Mouse (Mus musculus): ENCODE results near the gene Cr2. TPM values are rescaled to one million over a fixed set of nuclear protein-coding genes. Genes with fewer than 3 reads are reported as not detected.
A peak's percentile ranks its signal among the peaks of the same experiment; 100 is the strongest.
"Not testable (repeated sequence)": the region's sequence is repeated elsewhere in the genome, so short reads cannot be mapped to it uniquely, and the experiment has no call there.

Cr2 gene
- 2.9 TPM for polyA plus RNA-seq (2021)

DNA sequence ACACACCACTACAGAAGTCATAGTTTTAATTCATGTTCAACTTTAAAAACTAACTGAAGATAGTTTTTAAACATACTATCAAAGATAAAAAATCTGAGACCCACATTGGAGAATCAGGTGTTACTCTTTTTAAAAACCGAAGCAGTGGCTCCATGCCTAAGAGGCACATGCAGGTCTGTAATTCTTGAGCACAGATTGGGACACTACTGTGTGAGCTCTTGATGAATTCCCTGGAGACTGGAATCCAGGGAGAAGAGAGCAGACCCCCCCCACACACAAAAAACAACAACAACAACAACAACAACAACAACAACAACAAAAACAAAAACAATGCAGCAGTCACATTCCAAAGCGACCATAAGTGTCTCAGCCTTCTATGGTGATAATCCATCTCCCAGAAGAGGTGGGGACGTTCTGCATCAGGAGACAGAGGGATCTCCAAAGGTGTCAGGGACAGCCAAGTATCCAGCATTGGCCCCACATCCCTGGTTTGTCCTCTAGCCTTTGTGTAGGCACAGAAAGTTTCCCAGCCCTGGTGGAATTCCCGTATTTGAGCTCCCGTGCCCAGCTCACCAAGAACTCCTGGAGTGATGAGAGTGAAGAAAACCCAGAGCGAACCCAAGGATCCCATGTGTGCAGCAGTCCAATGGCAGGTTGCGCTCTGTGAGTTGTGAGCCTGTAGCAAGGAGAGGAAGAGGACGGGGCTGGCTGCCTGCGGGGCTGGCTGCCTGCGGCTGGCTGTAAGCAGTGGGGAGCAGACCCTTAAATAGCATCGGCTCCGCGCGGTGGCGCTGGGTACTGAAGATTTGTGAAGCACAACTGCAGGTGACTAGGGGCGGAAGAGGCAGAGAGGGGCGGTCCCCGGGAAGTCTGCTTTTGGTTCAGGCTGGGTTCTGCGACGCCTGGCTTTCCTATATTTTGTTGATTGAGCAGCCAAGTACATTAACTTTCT, at the start of gene Cr2:
Gene Cr2 (minus strand): TSS at position 737 of the 952 bp plus-strand sequence.
- in situ Hi-C loops (cut with MboI; ENCODE audit: low pct_unique_long_range_greater_than_20kb), result no loop called here
- H3K27me3 ChIP-seq, result peaks cover 64% of the 10 kb centered on the region
- TF ChIP-seq CTCF (IDR thresholded peaks at IDR 0.05), result no peak
- ChIA-PET POLR2A (no interaction called here), CTCF (no interaction called here)
- ATAC-seq (peak; percentile 44), DNase-seq (ENCODE audit: low read depth, low spot score) (no peak)

GRCm38 (mm10) chr1:195221781-195222180, 45.3 kb upstream of the Cr2 start:
- ATAC-seq (no peak), DNase-seq (ENCODE audit: low read depth, low spot score) (no peak)
- ChIA-PET CTCF (interaction anchor here (0.9 kb wide), 1 partner anchor 20 kb away, joined by 3 read pairs; no protein-coding TSS in a partner anchor), POLR2A (no interaction called here)
- in situ Hi-C loops (cut with MboI; ENCODE audit: low pct_unique_long_range_greater_than_20kb), result no loop called here
- peaks cover 4% of the 10 kb centered on the region for H3K27me3 ChIP-seq
- no peak for TF ChIP-seq CTCF (IDR thresholded peaks at IDR 0.05)

DNA sequence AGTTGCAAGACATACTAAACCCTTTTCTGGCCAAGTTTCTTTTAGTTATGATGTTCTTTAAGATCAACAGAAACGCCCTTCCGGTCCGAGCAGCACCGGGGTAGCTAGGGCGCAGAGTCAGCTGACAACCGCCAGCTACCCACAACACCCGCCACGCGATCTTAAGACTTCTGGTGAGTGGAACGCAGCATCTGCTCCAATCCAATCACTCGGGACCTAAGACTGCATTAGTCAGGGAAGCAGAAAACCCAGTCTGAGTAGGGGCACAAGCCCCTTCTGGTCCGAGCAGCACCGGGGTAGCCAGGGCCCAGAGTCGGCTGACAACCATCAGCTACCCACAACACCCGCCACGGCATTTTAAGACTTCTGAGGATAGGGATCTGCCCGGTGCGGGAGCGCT, 36.3 kb upstream of the Cr2 start:
- in situ Hi-C loops (cut with MboI; ENCODE audit: low pct_unique_long_range_greater_than_20kb); CTCF ChIA-PET; POLR2A ChIA-PET; ATAC-seq; DNase-seq (ENCODE audit: low read depth, low spot score): not testable (repeated sequence)
- peaks cover 18% of the 10 kb centered on the region for H3K27me3 ChIP-seq

- peaks cover 43% of the 10 kb centered on the region for H3K27me3 ChIP-seq
- in situ Hi-C loops (cut with MboI; ENCODE audit: low pct_unique_long_range_greater_than_20kb), result no loop called here
- DNase-seq (ENCODE audit: low read depth, low spot score) (no peak), ATAC-seq (no peak)
- CTCF ChIA-PET, result no interaction called here
- POLR2A ChIA-PET, result no interaction called here
- TF ChIP-seq CTCF (IDR thresholded peaks at IDR 0.05), result no peak
Measured at GRCm38 (mm10) chr1:195184746-195185145, 8.2 kb upstream of the Cr2 start.

DNA sequence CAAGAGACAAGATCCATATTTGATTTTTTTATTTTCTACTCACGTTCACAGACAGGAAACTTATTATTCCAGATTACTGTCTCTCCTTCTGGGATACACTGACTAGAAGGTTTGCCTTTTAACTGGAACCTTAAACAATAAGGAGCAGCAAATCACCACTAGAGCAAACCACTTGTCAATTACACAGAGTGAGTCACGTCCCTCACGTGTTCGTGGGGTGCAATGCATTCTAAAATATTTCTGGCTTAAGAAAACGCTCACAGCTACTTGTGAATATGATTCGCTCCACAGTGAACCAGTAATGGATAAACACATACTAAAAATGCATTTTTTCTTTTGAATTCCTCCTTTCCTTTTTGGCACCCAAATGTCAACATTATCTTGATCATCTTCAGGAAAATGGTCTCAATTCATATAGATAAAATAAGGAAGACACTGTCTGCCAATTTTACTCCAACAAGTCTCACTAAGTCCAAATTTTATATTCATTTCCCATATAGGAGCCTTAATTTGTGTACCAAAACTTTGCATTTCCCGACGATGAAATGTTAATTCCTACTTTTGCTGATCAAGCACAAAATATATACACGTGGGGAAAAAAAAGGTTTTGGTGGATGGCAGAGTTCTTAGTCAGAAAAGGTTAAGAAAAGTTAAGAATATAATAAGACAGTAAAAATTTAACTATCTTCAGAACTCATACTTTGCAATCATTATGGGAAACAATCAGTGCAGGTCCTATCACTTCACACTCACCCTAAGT, 11.3 kb downstream of the Cr2 start:
- in situ Hi-C loops (cut with MboI; ENCODE audit: low pct_unique_long_range_greater_than_20kb), result no loop called here
- no peak for TF ChIP-seq CTCF (IDR thresholded peaks at IDR 0.05)
- no peak for DNase-seq (ENCODE audit: low read depth, low spot score)
- no peak for ATAC-seq
- CTCF ChIA-PET, result interaction anchor here (0.9 to 1.5 kb wide), 3 partner anchors 16 to 34 kb away, joined by 3 to 4 read pairs (median 3); partner anchors contain the start of gene Cr1l
- POLR2A ChIA-PET, result no interaction called here
- H3K27me3 ChIP-seq, result peaks cover 65% of the 10 kb centered on the region

GRCm38 (mm10) chr1:195132070-195132469, 44.4 kb downstream of the Cr2 start:
- POLR2A ChIA-PET, result interaction anchor here (1.5 kb wide), 1 partner anchor 40 kb away, joined by 3 read pairs; the partner anchor contains the start of gene Cd46

DNA sequence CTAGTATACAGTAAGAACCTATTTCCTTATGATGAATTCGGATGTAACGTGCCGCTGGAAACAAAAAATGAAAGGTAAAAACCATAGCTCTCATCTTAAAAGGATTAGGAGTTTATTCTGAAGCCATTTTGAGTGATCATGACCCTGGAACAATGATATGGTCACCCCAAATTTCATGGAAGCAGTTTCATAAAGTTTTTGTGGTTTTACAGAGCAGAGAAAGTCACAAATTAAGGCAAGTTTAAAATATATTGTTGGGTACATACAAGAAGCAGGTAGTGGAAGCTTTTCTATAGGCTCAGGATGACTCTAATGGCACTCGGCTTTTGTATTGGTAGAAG, 44.9 kb downstream of the Cr2 start:
- ATAC-seq (no peak), DNase-seq (ENCODE audit: low read depth, low spot score) (no peak)
- POLR2A ChIA-PET, result interaction anchor here (0.6 to 1.5 kb wide), 2 partner anchors 40 to 139 kb away, joined by 3 read pairs; partner anchors contain the start of gene Cd46
- no peak for TF ChIP-seq CTCF (IDR thresholded peaks at IDR 0.05)
- in situ Hi-C loops (cut with MboI; ENCODE audit: low pct_unique_long_range_greater_than_20kb), result no loop called here
- H3K27me3 ChIP-seq, result peaks cover 5% of the 10 kb centered on the region
- CTCF ChIA-PET, result interaction anchor here (1.0 to 2.0 kb wide), 6 partner anchors 8 to 155 kb away, joined by 3 to 11 read pairs (median 4); no protein-coding TSS in a partner anchor

More at GRCm38 (mm10) chr1:195132070-195132469, 44.4 kb downstream of the Cr2 start:
- DNase-seq (ENCODE audit: low read depth, low spot score) (no peak), ATAC-seq (no peak)
- CTCF ChIA-PET, result interaction anchor here (1.2 to 2.0 kb wide), 4 partner anchors 8 to 156 kb away, joined by 3 to 11 read pairs (median 5); no protein-coding TSS in a partner anchor
- in situ Hi-C loops (cut with MboI; ENCODE audit: low pct_unique_long_range_greater_than_20kb), result no loop called here
- no peak for TF ChIP-seq CTCF (IDR thresholded peaks at IDR 0.05)
- H3K27me3 ChIP-seq, result peaks cover 7% of the 10 kb centered on the region

DNA sequence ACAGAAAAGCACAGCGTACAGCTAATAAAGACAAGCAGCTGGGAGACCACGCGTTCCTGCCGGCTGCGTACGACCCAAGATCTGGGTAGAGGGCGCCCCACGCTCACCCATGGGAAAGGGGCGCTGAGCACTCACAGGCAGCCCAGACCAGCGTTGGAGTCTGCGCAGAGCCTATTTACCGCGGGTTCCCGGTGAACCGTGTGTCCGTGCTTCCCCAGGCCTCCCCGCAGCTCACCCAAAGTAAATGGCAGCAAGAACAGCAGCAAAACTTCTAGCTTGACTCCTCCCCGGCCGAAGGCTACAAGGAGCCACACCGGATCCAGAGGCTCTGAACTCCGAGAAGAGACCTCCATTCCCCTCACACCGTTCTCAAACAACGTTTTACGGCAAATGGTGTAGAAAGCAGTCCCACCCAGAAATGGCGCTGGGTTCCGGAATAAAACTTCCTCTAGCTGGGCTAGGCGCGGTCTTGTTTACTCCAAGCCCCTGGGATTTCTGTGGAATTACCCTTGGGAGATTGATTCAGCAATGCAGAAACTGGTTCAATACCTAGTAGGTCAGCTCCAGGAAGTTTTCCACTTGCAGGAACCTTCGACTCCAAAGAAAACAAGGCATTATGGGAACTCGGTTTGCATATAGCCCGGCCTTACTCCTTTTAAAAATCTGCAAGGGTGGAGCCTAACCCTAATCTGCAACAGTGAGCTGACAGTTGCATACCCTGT, 45.4 kb downstream of the Cr2 start, which contains the start of gene Cr1l:
Gene Cr1l (minus strand): TSS at position 634 of the 722 bp plus-strand sequence.
- peak; percentile 27 for DNase-seq (ENCODE audit: low read depth, low spot score)
- POLR2A ChIA-PET, result interaction anchor here (0.6 to 1.5 kb wide), 3 partner anchors 17 to 138 kb away, joined by 3 read pairs; partner anchors contain the start of gene Cd46
- in situ Hi-C loops (cut with MboI; ENCODE audit: low pct_unique_long_range_greater_than_20kb), result no loop called here
- peaks cover 4% of the 10 kb centered on the region for H3K27me3 ChIP-seq
- peak; percentile 86 for TF ChIP-seq CTCF (IDR thresholded peaks at IDR 0.05)
- CTCF ChIA-PET, result interaction anchor here (0.8 to 2.0 kb wide), 8 partner anchors 9 to 171 kb away, joined by 3 to 11 read pairs (median 4); no protein-coding TSS in a partner anchor
- ATAC-seq, result peak; percentile 96

- ChIA-PET CTCF (interaction anchor here (0.8 to 2.0 kb wide), 6 partner anchors 9 to 171 kb away, joined by 3 to 11 read pairs (median 4); no protein-coding TSS in a partner anchor), POLR2A (interaction anchor here (1.3 to 1.5 kb wide), 2 partner anchors 16 to 38 kb away, joined by 3 read pairs; partner anchors contain the start of gene Cd46)
- ATAC-seq (no peak), DNase-seq (ENCODE audit: low read depth, low spot score) (peak; percentile 6)
- in situ Hi-C loops (cut with MboI; ENCODE audit: low pct_unique_long_range_greater_than_20kb), result no loop called here
- peaks cover 4% of the 10 kb centered on the region for H3K27me3 ChIP-seq
- no peak for TF ChIP-seq CTCF (IDR thresholded peaks at IDR 0.05)
Measured at GRCm38 (mm10) chr1:195130479-195130878, 46.0 kb downstream of the Cr2 start.
